Mouse (Mus musculus): Measurements from ENCODE around the gene Pigh.

- TF ChIP-seq GATA1 (IDR thresholded peaks at IDR 0.05; ENCODE audit: borderline replicate concordance, low read length) (no peak), CTCF (IDR thresholded peaks at IDR 0.05; ENCODE audit: low read depth, low read length) (no peak)
Observed at GRCm38 (mm10) chr12:79060766-79061652, 28.4 kb downstream of the Pigh start.

Measured in G1E (cell line).